Mouse (Mus musculus): ENCODE data around the gene Faxc. TPM values are rescaled to one million over a fixed set of nuclear protein-coding genes. Genes with fewer than 3 reads are reported as not detected.

The Faxc gene
- polyA plus RNA-seq, 1 experiment from 2014 or later, result 23.0 TPM

Other genes with a start within 250 kb of the Faxc start
- 0.42 and 0.60 TPM in 2 replicates for gene Prdm13, start 245.4 kb upstream of the Faxc start, polyA plus RNA-seq (2016; fragmentation: Nextera tagmentation; extraction: Ambion mirVana)
- 63.7 and 67.2 TPM in 2 replicates for gene Ccnc, start 203.6 kb upstream of the Faxc start, polyA plus RNA-seq (2016; fragmentation: Nextera tagmentation; extraction: Ambion mirVana)
- 12.9 and 13.4 TPM in 2 replicates for gene Usp45, start 164.2 kb upstream of the Faxc start, polyA plus RNA-seq (2016; fragmentation: Nextera tagmentation; extraction: Ambion mirVana)
- gene Tstd3, start 164.1 kb upstream of the Faxc start, polyA plus RNA-seq (2016; fragmentation: Nextera tagmentation; extraction: Ambion mirVana), result 21.7 and 23.5 TPM in 2 replicates
- gene Pnisr, start 83.7 kb upstream of the Faxc start, polyA plus RNA-seq (2016; fragmentation: Nextera tagmentation; extraction: Ambion mirVana), result 235 and 243 TPM in 2 replicates
- gene Coq3, start 51.7 kb upstream of the Faxc start, polyA plus RNA-seq (2016; fragmentation: Nextera tagmentation; extraction: Ambion mirVana), result 10.9 and 11.7 TPM in 2 replicates